In the genomic region with DNA sequence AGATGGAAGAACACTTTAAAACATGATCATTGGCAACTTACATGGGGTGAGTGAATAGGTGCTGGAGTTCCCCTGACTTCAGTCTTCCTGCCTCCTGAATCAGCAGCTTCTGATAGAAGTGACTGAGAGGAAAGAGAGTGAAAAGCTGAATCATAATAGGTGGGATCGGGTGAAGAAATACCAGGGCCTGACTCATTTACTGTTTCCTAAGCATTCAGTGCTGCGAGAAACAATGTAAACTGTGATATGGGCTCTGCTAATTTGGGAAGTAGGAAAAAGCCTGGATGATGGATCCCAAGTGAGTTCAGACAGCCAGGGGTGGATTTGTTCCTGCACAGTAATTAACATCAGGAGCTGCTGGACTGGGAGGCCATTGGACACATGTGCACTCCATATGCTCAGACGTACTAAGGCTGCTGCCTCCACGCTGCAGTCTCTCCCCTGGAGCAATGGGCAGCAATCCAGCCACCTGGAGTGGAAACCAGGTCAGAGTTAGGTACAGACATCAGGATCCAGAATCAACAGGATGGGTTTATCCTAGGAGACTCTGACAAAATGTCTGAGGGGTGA, we compare ENCODE assay signal across 10 mouse cellular contexts. TPM values are rescaled to one million over a fixed set of nuclear protein-coding genes. Genes with fewer than 3 reads are reported as not detected.
DNase-seq lines count a peak whose midpoint lies in the region; ATAC-seq and TF ChIP-seq lines count a peak whose summit lies in the region.
"Had no signal": no experiment of that assay in that cellular context is flagged by ENCODE, and none has a peak within 500 bp of the region (broad histone marks: within the 10 kb centered on the region; RNA-seq: fewer than 3 reads in every experiment).

No protein-coding gene starts in this region.

- 44% methylated on average over 4 of the region's 4 CpGs for WGBS in forebrain, postnatal 0 days
- WGBS in forebrain, embryonic 16.5 days: 32% methylated on average over 4 of the region's 4 CpGs
- 49% methylated on average over 4 of the region's 4 CpGs for WGBS in lung, embryonic 14.5 days

- H3K79me2 ChIP-seq in myocyte (ENCODE audit: control insufficient read depth, insufficient read depth): peaks cover 81% of the 10 kb centered on the region

- no peak overlapping the region for H3K4me2 ChIP-seq in forebrain, postnatal 0 days (ENCODE audit: low read depth)
- no peak overlapping the region for H3K4me2 ChIP-seq in forebrain, embryonic 16.5 days (ENCODE audit: low read length)
- H3K4me2 ChIP-seq in lung, embryonic 14.5 days: no peak overlapping the region
- H3K4me2 ChIP-seq in myocyte (ENCODE audit: low read depth): peak overlapping the region; percentile 76

- 0 out of 2 replicates have a peak, but pooled peaks cover 5% of the 10 kb centered on the region for H3K4me1 ChIP-seq in forebrain, postnatal 0 days (ENCODE audit: insufficient read depth)
- peaks cover 14% of the 10 kb centered on the region for H3K4me1 ChIP-seq in forebrain, embryonic 16.5 days (replicated peaks; ENCODE audit: control insufficient read depth, insufficient read depth, low read length)
- no peaks in the 10 kb centered on the region for H3K4me1 ChIP-seq in lung, embryonic 14.5 days (ENCODE audit: insufficient read depth)
- peaks cover 17% of the 10 kb centered on the region for H3K4me1 ChIP-seq in embryonic fibroblast, embryonic 13.5 days (ENCODE audit: control insufficient read depth, insufficient read depth, low read length)

- ATAC-seq in forebrain, postnatal 0 days: no peak
- no peak for ATAC-seq in forebrain, embryonic 16.5 days
- ATAC-seq in lung, embryonic 14.5 days (ENCODE audit: insufficient read depth): peak; percentile 53; the same call in 1 of the 2 replicates

- no peak for TF ChIP-seq CTCF in forebrain, postnatal 0 days (IDR thresholded peaks at IDR 0.05; ENCODE audit: low read depth)
- no peak for TF ChIP-seq CTCF in lung, embryonic 14.5 days (IDR thresholded peaks at IDR 0.05; ENCODE audit: low read depth)
- TF ChIP-seq CTCF in embryonic fibroblast, embryonic 13.5 days (IDR thresholded peaks at IDR 0.05; ENCODE audit: borderline replicate concordance, insufficient read depth, low read length): no peak

- no peak for DNase-seq in forebrain, postnatal 0 days
- DNase-seq in lung, embryonic 14.5 days: no peak
- DNase-seq in lung, postnatal 10 days: no peak
- no peak for DNase-seq in thymus, postnatal 14 days
- DNase-seq in right cerebral cortex, postnatal 10 days (ENCODE audit: low spot score in 2 of 2): no peak
- DNase-seq: midbrain, embryonic 14.5 days; spleen, adult 18-20 months had no signal

- peak overlapping the region; percentile 21 for H3K27ac ChIP-seq in forebrain, postnatal 0 days (ENCODE audit: low read depth, low read length)
- no peak overlapping the region for H3K27ac ChIP-seq in forebrain, embryonic 16.5 days (ENCODE audit: low read length)
- H3K27ac ChIP-seq in lung, embryonic 14.5 days (ENCODE audit: low read depth): no peak overlapping the region
- peak overlapping the region; percentile 97 for H3K27ac ChIP-seq in embryonic fibroblast, embryonic 13.5 days (ENCODE audit: insufficient read depth, low read length)

- no peaks in the 10 kb centered on the region for H3K9me3 ChIP-seq in forebrain, postnatal 0 days (ENCODE audit: low read length)
- H3K9me3 ChIP-seq in forebrain, embryonic 16.5 days (ENCODE audit: control insufficient read depth, low read length): no peaks in the 10 kb centered on the region
- no peaks in the 10 kb centered on the region for H3K9me3 ChIP-seq in lung, embryonic 14.5 days (ENCODE audit: low read depth, low read length)

- no peak overlapping the region for H3ac ChIP-seq in myocyte (ENCODE audit: control insufficient read depth, insufficient read length)

- TF ChIP-seq POLR2A in embryonic fibroblast, embryonic 13.5 days (IDR thresholded peaks at IDR 0.05; ENCODE audit: low read depth, low read length): peak; percentile 53
- TF ChIP-seq POLR2A in myocyte (IDR thresholded peaks at IDR 0.05; ENCODE audit: insufficient read length, low read depth): no peak

- 0 out of 2 replicates have a peak, but pooled peaks cover 3% of the 10 kb centered on the region for H3K36me3 ChIP-seq in forebrain, postnatal 0 days (ENCODE audit: insufficient read depth)
- no peaks in the 10 kb centered on the region for H3K36me3 ChIP-seq in forebrain, embryonic 16.5 days (ENCODE audit: control insufficient read depth, insufficient read depth)
- no peaks in the 10 kb centered on the region for H3K36me3 ChIP-seq in lung, embryonic 14.5 days (ENCODE audit: insufficient read depth)
- H3K36me3 ChIP-seq in myocyte (ENCODE audit: control insufficient read depth, insufficient read depth): no peaks in the 10 kb centered on the region

- no peaks in the 10 kb centered on the region for H3K27me3 ChIP-seq in forebrain, postnatal 0 days (ENCODE audit: insufficient read depth, low read length)
- H3K27me3 ChIP-seq in forebrain, embryonic 16.5 days (replicated peaks; ENCODE audit: control insufficient read depth, insufficient read depth, low read length): no peaks in the 10 kb centered on the region
- H3K27me3 ChIP-seq in lung, embryonic 14.5 days (ENCODE audit: insufficient read depth, low read length): no peaks in the 10 kb centered on the region
- H3K27me3 ChIP-seq in myocyte (ENCODE audit: control insufficient read depth, insufficient read depth, insufficient read length): no peaks in the 10 kb centered on the region

- no peak overlapping the region for H3K4me3 ChIP-seq in forebrain, postnatal 0 days (ENCODE audit: low read depth, low read length)
- no peak overlapping the region for H3K4me3 ChIP-seq in forebrain, embryonic 16.5 days (replicated peaks; ENCODE audit: low read length)
- no peak overlapping the region for H3K4me3 ChIP-seq in lung, embryonic 14.5 days (ENCODE audit: low read depth, low read length)
- no peak overlapping the region for H3K4me3 ChIP-seq in embryonic fibroblast, embryonic 13.5 days (ENCODE audit: insufficient read depth, low read length)
- H3K4me3 ChIP-seq in myocyte: peak overlapping the region; percentile 8

- H3K9ac ChIP-seq in forebrain, postnatal 0 days: no peak overlapping the region
- no peak overlapping the region for H3K9ac ChIP-seq in forebrain, embryonic 16.5 days (replicated peaks; ENCODE audit: low read depth, low read length)
- no peak overlapping the region for H3K9ac ChIP-seq in lung, embryonic 14.5 days

TF ChIP-seq in myocyte, 11 proteins besides CTCF, POLR2A, EP300 and RAD21:
- TF ChIP-seq CEBPB (IDR thresholded peaks at IDR 0.05; ENCODE audit: insufficient read depth, poor library complexity, severe bottlenecking) (peak; percentile 59; the same call in 1 of the 2 replicates), MAX (IDR thresholded peaks at IDR 0.05; ENCODE audit: low read depth) (no peak), TCF12 (IDR thresholded peaks at IDR 0.05; ENCODE audit: insufficient read depth, poor library complexity, severe bottlenecking) (no peak), USF1 (IDR thresholded peaks at IDR 0.05; ENCODE audit: low read depth) (no peak)

RNA-seq across cellular contexts. Expression of a gene that starts 20.1 kb away (rescaled TPM):
- total RNA-seq in forebrain, postnatal 0 days (2014; rRNA removed): 63.4 and 72.4 TPM in 2 replicates
- polyA plus RNA-seq in forebrain, postnatal 0 days (2015; fragmentation: Nextera tagmentation; extraction: Ambion mirVana): 42.5 and 44.3 TPM in 2 replicates
- polyA plus RNA-seq in forebrain, embryonic 16.5 days (2015; fragmentation: Nextera tagmentation; extraction: Ambion mirVana): 48.8 and 51.9 TPM in 2 replicates
- 48.3 and 52.0 TPM in 2 replicates for polyA plus RNA-seq in lung, embryonic 14.5 days (2014; fragmentation: Nextera tagmentation; extraction: Ambion mirVana)
- 130 and 134 TPM in 2 replicates for polyA plus RNA-seq in embryonic fibroblast, embryonic 13.5 days (2011; ENCODE audit: insufficient read length, low read depth, missing spikeins)
- 18.5 TPM for polyA plus RNA-seq in myocyte (2012; fragmentation: generic; extraction: Trizol)

Comparison
In these comparisons a context has a peak if more than half of its experiments do, and no peak if none do; other contexts are left out.
1. H3K27ac ChIP-seq: peak in forebrain, postnatal 0 days (single experiment) and embryonic fibroblast, embryonic 13.5 days (single experiment); none in forebrain, embryonic 16.5 days (single experiment) and lung, embryonic 14.5 days (single experiment).